Mouse (Mus musculus) forebrain, postnatal 0 days (tissue): ENCODE results near the gene Phyh. TPM values are rescaled to one million over a fixed set of nuclear protein-coding genes. Genes with fewer than 3 reads are reported as not detected.

ENCODE experiments used
- ATAC-seq: fragments of 200-750 bp; cut with Nextera tagmentation; 2 replicates; pipeline ENCODE4 v1.8.0; 2017; ENCODE audit warnings: mild to moderate bottlenecking, moderate library complexity
- DNase-seq: peaks from one replicate; pipeline ENCODE4 v3.0.0-alpha.2; 2015
- H3K27ac ChIP-seq: fragments of 300-500 bp; sonication (generic); 2 replicates; pipeline ENCODE4 v1.5.1; 2014; ENCODE audit warnings: low read depth, mild to moderate bottlenecking, antibody characterized with exemption, low read length, moderate library complexity, mixed read lengths
- H3K27me3 ChIP-seq: fragments of 300-500 bp; sonication (generic); 2 replicates; pipeline ENCODE4 v1.6.1; 2014; ENCODE audit warnings: mild to moderate bottlenecking, low read length, mixed read lengths; ENCODE audit not compliant: insufficient read depth
- H3K36me3 ChIP-seq: fragments of 300-500 bp; sonication (generic); 2 replicates; pipeline ENCODE4 v1.6.1; 2014; ENCODE audit warnings: mild to moderate bottlenecking, moderate library complexity; ENCODE audit not compliant: insufficient read depth
- H3K4me1 ChIP-seq: fragments of 300-500 bp; sonication (generic); 2 replicates; pipeline ENCODE4 v1.6.1; 2014; ENCODE audit warnings: antibody characterized with exemption; ENCODE audit not compliant: insufficient read depth
- H3K4me2 ChIP-seq: fragments of 300-500 bp; sonication (generic); 2 replicates; pipeline ENCODE4 v1.6.1; 2014; ENCODE audit warnings: low read depth, mild to moderate bottlenecking, moderate library complexity
- H3K4me3 ChIP-seq: fragments of 300-500 bp; sonication (generic); 2 replicates; pipeline ENCODE4 v1.5.1; 2014; ENCODE audit warnings: low read depth, low read length, mixed read lengths
- H3K9ac ChIP-seq: fragments of 300-500 bp; sonication (generic); 2 replicates; pipeline ENCODE4 v1.6.1; 2014; ENCODE audit warnings: mild to moderate bottlenecking
- H3K9me3 ChIP-seq: fragments of 300-500 bp; sonication (generic); 2 replicates; pipeline ENCODE4 v1.6.1; 2016; ENCODE audit warnings: low read length
- CTCF ChIP-seq: sonication (generic); IDR thresholded peaks from 2 replicates; pipeline ENCODE4 v1.5.1; 2016; ENCODE audit warnings: antibody characterized with exemption, control low read depth, low read depth
- WGBS: fragments of 180-500 bp; shearing (Covaris S2); extraction: QIAGEN DNeasy Blood & Tissue Kit; methylation state at CpG from one replicate; pipeline ENCODE4 v1.1.7; 2014; 5-methylcytosine and 5-hydroxymethylcytosine counted together
- polyA plus RNA-seq: library from polyadenylated mRNA; unstranded; fragments of >200 nt; fragmentation: Nextera tagmentation; extraction: Ambion mirVana; gene quantifications from 2 replicates; pipeline ENCODE4 v1.2.1, GENCODE M21; 2015
- total RNA-seq: library from RNA; depleted of rRNA; stranded (reverse); fragments of >200 nt; gene quantifications from 2 replicates; pipeline ENCODE4 v1.2.3, GENCODE M21; 2014

Phyh gene
- total and polyA plus RNA-seq, 2 experiments from 2014 or later = 43.3 to 80.5 TPM

- no peak overlapping the region for H3K27ac ChIP-seq
- no peak for TF ChIP-seq CTCF
- H3K9ac ChIP-seq = no peak overlapping the region
- H3K27me3 ChIP-seq = no peaks in the 10 kb centered on the region
- no peak overlapping the region for H3K4me3 ChIP-seq
- H3K9me3 ChIP-seq = no peaks in the 10 kb centered on the region
- 0 out of 2 replicates have a peak, but pooled peaks cover 6% of the 10 kb centered on the region for H3K4me1 ChIP-seq
- no peak for DNase-seq
- no peaks in the 10 kb centered on the region for H3K36me3 ChIP-seq
- ATAC-seq = no peak
- WGBS = 87% methylated on average over 5 of the region's 6 CpGs
- H3K4me2 ChIP-seq = no peak overlapping the region
Measured at GRCm38 (mm10) chr2:4916037-4916436, 2.8 kb upstream of the Phyh start.

GRCm38 (mm10) chr2:4917326-4918021 lies 1.3 kb upstream of the Phyh start:
- no peak for ATAC-seq
- Histone ChIP-seq H3K4me3 (no peak overlapping the region), H3K9me3 (no peaks in the 10 kb centered on the region), H3K4me1 (0 out of 2 replicates have a peak, but pooled peaks cover 6% of the 10 kb centered on the region), H3K27ac (no peak overlapping the region), H3K27me3 (no peaks in the 10 kb centered on the region), H3K4me2 (0 out of 2 replicates have a peak overlapping the region, but pooled peaks have one; percentile 15), H3K9ac (no peak overlapping the region), H3K36me3 (no peaks in the 10 kb centered on the region)
- peak; percentile 75 for DNase-seq
- TF ChIP-seq CTCF = peak; percentile 93
- WGBS = 25% methylated on average over 8 of the region's 8 CpGs

GRCm38 (mm10) chr2:4921019-4921418 lies 2.2 kb downstream of the Phyh start:
- 67% methylated on average over 5 of the region's 5 CpGs for WGBS
- Histone ChIP-seq H3K27ac (no peak overlapping the region), H3K4me1 (0 out of 2 replicates have a peak, but pooled peaks cover 6% of the 10 kb centered on the region), H3K9me3 (no peaks in the 10 kb centered on the region), H3K27me3 (no peaks in the 10 kb centered on the region), H3K4me2 (no peak overlapping the region), H3K9ac (no peak overlapping the region), H3K4me3 (no peak overlapping the region), H3K36me3 (no peaks in the 10 kb centered on the region)
- ATAC-seq = no peak
- no peak for TF ChIP-seq CTCF
- no peak for DNase-seq

GRCm38 (mm10) chr2:4922476-4923164 lies 3.8 kb downstream of the Phyh start:
- no peak overlapping the region for H3K4me2 ChIP-seq
- DNase-seq = no peak
- no peaks in the 10 kb centered on the region for H3K9me3 ChIP-seq
- 65% methylated on average over 7 of the region's 7 CpGs for WGBS
- 0 out of 2 replicates have a peak, but pooled peaks cover 6% of the 10 kb centered on the region for H3K4me1 ChIP-seq
- peaks cover 3% of the 10 kb centered on the region; the same call in 1 of the 2 replicates for H3K36me3 ChIP-seq
- no peak for ATAC-seq
- TF ChIP-seq CTCF = no peak
- H3K9ac ChIP-seq = no peak overlapping the region
- H3K27ac ChIP-seq = no peak overlapping the region
- H3K4me3 ChIP-seq = no peak overlapping the region
- no peaks in the 10 kb centered on the region for H3K27me3 ChIP-seq

GRCm38 (mm10) chr2:4927391-4927790 lies 8.6 kb downstream of the Phyh start:
- H3K4me1 ChIP-seq = no peaks in the 10 kb centered on the region
- no peak overlapping the region for H3K4me2 ChIP-seq
- TF ChIP-seq CTCF = no peak
- no peaks in the 10 kb centered on the region for H3K27me3 ChIP-seq
- no peak for ATAC-seq
- 88% methylated on average over 3 of the region's 3 CpGs for WGBS
- H3K4me3 ChIP-seq = no peak overlapping the region
- H3K9ac ChIP-seq = no peak overlapping the region
- H3K36me3 ChIP-seq = peaks cover 11% of the 10 kb centered on the region; the same call in 1 of the 2 replicates
- H3K9me3 ChIP-seq = no peaks in the 10 kb centered on the region
- DNase-seq = no peak
- H3K27ac ChIP-seq = no peak overlapping the region

- no peak overlapping the region for H3K27ac ChIP-seq
- H3K4me3 ChIP-seq = no peak overlapping the region
- H3K9ac ChIP-seq = no peak overlapping the region
- H3K4me1 ChIP-seq = no peaks in the 10 kb centered on the region
- no peak overlapping the region for H3K4me2 ChIP-seq
- TF ChIP-seq CTCF = no peak
- peaks cover 11% of the 10 kb centered on the region; the same call in 1 of the 2 replicates for H3K36me3 ChIP-seq
- WGBS = 100% methylated on average over 2 of the region's 2 CpGs
- no peak for DNase-seq
- no peak for ATAC-seq
- H3K27me3 ChIP-seq = no peaks in the 10 kb centered on the region
- H3K9me3 ChIP-seq = no peaks in the 10 kb centered on the region
Measured at GRCm38 (mm10) chr2:4929230-4929629, 10.4 kb downstream of the Phyh start.

GRCm38 (mm10) chr2:4934516-4934915 lies 15.7 kb downstream of the Phyh start:
- H3K4me3 ChIP-seq = no peak overlapping the region
- H3K36me3 ChIP-seq = peaks cover 4% of the 10 kb centered on the region; the same call in 1 of the 2 replicates
- ATAC-seq (no peak), DNase-seq (no peak)
- no peak overlapping the region for H3K27ac ChIP-seq
- no peak overlapping the region for H3K4me2 ChIP-seq
- WGBS = 95% methylated on average over 9 of the region's 9 CpGs
- no peak for TF ChIP-seq CTCF
- H3K9me3 ChIP-seq = no peaks in the 10 kb centered on the region
- H3K27me3 ChIP-seq = no peaks in the 10 kb centered on the region
- H3K9ac ChIP-seq = no peak overlapping the region
- no peaks in the 10 kb centered on the region for H3K4me1 ChIP-seq
